Mouse (Mus musculus): Measurements from ENCODE around the gene Lrrc29.

Gene Lrrc29

DNA sequence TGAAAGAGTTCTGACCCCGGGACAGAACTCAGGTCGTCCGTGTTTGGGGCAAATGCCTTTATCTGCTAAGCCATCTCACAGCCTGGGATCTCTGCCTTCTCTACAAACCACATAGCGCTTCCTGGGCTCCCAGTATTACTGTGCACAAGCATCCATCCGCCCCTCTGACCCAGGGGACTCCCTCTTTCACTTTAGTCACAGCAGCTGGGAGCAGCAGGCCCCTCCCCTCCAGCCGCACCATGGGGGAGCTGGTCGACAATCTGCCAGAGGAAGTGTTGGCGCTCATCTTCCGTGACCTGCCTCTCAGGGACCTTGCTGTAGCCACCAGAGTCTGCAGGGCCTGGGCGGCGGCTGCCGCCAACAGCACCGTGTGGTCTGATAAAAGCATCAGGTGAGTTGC, 59.3 kb downstream of the Lrrc29 start:
- peak; percentile 60 for DNase-seq (ENCODE audit: low read depth, low spot score)

GRCm38 (mm10) chr8:105265128-105265527, 61.0 kb downstream of the Lrrc29 start:
- no peak for DNase-seq (ENCODE audit: low read depth, low spot score)

- DNase-seq (ENCODE audit: low read depth, low spot score) = no peak
Observed at GRCm38 (mm10) chr8:105264024-105264982, 61.8 kb downstream of the Lrrc29 start, which contains the start of the genes Tradd and Fbxl8. Gene Tradd, minus strand, starts transcription at chr8:105264609. Gene Fbxl8, plus strand, starts transcription at chr8:105264648.

DNA sequence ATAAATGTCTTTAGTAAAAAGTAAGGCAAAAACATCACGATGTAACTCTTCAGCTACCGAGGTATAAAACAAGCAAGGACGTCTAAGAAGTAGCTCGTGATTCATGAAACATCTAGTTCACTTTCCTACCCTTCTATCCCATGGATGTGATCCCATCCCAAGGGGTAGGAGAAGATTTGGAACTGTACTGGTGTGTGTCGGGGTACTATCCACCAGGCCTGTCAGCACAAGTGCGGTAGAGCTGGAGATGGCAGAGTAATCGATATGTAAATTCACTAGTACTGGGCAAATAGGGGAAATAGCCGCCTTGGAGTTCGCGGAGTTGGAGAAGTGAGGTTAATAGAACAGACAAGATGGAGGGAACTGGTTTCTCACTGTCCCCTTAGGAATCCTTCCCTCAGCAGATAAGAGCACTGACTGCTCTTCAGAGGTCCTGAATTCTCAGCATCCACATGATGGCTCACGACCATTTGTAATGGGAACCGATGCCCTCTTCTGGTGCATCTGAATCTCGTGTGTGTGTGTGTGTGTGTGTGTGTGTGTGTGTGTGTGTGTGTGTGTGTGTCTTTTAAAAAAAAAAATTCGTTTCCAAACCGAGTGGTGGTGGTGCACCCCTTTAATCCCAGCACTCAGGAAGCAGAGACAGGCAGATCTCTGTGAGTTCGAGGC, 62.7 kb downstream of the Lrrc29 start:
- no peak for DNase-seq (ENCODE audit: low read depth, low spot score)

All from ES-CJ7 (cell line).